Mouse (Mus musculus): ENCODE measurements around the gene Sycp3.
A peak's percentile ranks its signal among the peaks of the same experiment; 100 is the strongest.
"Not testable (repeated sequence)": the region's sequence is repeated elsewhere in the genome, so short reads cannot be mapped to it uniquely, and the experiment has no call there.

Gene Sycp3

DNA sequence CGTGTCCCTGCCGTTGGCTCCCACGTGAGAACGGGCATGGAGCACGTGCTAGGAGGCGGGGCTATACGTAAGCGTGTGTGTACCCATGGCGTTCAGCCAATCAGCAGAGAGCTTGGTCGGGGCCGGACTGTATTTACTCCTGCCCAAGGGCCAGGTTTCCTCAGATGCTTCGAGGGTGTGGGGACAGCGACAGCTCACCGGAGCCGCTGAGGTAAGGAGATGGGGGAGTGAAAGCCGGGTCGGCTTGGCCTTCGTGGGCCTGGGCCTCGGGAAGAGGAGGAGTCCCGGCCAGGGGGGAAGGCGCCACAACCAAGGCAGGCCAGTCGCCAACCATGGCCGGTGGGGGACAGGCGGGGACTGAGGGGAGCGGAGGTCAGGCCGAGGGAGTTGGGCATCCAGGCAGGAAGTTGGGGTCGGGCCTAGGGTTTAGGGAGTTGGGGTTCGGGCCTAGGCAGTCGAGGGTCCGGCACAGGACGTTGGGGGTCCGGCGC lies at the start of gene Sycp3:
Gene Sycp3 (plus strand): TSS at position 68 of the 491 bp plus-strand sequence.
- DNase-seq: no peak

DNA sequence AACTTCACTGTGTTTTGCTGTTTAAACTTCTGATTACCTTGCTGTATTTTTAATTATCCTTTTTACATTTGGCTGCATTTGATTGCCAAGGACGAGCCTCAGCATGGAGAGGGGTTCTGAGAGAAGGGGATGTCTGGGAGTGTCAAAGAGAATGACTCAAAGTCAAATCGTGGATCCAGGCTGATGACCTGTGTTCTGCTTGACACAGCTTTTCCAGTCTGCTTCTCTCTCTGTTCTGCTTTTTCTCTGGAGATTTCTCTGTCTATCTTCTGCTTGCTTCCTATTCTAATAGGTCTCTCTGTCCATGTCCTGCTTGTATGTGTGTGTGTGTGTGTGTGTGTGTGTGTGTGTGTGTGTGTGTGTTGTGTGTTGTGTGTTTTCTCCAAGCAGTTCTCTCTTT lies 49.6 kb upstream of the Sycp3 start:
- DNase-seq: no peak

DNA sequence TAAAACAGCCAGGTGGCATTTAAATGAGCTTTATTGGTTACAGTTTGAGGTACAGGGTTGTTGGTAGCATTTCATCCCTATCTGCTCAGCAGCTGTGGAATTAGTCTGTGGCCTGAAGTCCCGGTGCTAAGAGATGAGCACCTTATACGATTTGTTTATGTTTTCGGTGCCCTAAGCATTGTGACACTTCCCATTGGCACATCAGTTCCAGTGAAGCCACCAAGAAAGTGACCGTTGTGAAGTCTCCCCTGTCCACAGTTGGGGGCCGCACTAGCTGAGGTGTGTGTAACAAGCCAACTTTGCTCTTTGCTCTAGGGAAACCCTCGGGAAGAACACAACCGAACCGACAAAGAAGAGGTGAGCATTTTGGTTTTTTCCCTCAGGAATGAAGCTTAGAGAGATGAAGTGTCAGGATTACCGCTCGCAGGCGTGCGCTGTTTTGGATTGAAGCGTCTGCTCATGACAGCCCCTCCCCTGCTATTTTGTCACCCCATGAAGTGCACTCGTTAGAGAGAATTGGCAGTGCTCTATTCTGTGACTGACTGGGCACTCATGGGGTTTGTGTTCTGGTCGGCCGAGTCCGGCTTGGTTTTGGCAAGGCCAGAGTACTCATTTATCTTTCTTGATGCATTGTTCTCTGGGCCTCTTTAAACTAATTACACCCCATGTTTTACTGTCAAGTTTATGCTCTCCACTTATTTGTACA lies 46.9 kb upstream of the Sycp3 start:
- DNase-seq: no peak

DNA sequence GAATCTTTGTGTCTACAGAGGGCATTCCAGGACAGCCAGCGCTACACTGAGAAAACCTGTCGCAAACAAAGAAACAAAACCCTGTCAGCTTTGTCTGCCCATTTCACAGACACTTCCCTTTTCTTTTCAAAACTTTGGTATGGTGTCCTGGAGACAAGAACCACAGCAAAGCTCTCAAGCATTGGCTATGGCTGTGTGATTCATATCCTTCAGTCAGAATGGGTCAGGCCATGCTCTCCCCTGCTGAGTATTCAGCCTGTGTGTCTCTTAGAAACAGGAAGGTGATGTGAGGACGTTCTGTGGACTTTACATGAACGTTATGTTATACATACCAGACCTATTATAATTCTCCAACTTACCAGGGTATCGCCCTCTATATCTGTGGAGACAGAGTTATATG lies 41.7 kb upstream of the Sycp3 start:
- DNase-seq: peak in 1 of 2 experiments; percentile 17

DNA sequence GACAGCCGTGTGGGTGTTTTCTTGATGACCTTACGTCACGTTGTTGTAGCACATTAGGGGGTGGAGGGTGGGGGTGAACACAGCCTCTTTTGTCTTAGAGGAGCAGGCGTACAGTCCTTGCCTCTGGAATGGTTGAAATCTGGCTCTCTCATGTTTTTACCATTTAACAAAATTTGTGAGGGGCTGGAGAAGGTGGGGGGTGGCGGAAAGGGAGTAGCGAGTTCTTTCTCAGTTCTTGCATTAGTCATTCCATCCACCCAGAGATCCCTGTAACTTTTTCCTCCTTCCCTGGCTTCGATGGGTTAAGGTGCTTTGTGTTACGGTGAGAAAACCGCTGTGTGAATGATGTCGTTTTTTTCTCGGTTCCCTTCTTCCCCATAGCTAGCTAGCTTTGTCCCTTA lies 39.2 kb upstream of the Sycp3 start:
- DNase-seq: no peak

DNA sequence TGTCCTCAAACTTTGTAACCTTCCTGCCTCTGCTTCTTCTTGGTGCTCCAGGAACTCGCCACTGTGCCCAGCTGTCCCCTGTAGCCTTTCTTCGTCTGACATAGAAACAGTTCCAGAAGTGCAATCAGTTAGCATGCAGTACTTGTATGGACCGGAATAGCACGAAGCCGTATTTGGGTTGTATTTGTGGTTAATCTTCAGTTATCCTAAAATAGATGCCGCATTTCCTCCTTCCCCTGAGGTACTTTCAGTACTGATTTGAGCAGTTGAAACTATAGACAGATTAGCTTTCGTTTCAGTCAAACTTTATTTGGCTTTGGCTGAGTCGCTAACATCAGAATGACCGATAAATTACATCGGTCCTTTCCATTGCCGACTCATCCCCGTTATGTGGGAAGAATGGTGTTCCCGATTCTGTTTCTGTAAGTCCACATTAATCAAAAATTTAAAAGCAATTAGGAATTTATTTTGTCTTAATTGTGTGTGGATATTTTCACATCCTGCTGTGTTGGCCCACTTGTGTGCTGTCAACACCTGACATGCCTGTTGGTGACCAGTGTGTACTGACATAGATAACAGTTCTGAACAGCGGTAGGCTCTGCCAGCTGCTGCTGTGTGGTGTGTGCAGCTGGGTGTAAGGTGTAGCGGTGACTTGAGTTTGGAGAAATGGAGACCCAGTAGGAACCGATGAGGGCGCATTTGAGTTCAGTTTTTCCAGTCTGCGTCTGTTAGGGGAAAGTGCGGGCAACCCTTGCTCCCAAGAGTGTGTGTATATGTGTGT lies 38.5 kb upstream of the Sycp3 start:
- DNase-seq: no peak

DNA sequence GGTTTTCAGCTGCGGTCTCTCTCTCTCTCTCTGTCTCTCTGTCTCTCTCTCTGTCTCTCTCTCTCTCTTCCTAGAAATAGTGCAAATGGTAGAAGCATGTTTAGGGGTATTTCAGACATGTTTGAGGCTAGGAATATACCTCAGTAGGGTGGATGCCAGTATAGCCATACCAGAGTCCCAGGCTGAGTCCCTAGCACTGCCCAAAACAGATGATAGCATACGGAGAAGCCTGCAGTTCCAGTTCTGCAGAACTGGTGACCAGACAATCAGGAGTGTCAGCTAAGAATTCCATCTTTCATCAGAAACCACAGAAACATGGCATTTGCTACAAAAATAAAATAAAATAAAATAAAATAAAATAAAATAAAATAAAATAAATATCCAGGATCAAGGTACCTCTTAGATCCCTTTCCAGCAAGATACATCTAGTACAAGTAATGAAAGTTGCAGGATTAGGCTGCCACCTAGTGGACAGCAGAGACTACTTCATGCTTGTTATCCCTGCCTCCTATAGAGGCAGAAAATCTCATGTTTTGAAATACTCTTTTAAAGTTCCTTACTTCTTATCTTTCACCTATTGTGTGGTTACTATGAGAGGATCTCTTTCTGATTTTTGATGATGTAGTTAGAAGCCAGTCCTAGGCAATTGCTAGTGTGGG lies 33.1 kb upstream of the Sycp3 start:
- DNase-seq: peak in 1 of 2 experiments; percentile 72

DNA sequence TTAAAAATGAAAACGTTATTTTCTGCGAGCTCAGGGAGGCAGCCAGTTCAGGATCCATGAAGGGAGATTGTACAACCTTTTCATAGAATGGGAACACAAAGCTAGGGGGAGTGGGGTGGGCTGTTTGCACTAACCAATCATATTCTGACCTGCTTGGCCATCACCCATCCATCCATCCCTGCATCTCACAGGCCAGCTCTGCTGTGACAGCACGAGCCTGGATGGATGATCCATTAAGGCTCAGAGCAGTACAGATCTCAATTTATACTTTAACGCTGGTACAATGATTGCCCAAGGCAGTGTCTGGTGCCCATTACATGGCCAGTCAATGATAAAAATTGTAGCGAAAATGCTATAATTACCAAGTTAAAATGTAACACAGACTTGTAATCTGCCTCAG lies 32.5 kb upstream of the Sycp3 start:
- DNase-seq: no peak

DNA sequence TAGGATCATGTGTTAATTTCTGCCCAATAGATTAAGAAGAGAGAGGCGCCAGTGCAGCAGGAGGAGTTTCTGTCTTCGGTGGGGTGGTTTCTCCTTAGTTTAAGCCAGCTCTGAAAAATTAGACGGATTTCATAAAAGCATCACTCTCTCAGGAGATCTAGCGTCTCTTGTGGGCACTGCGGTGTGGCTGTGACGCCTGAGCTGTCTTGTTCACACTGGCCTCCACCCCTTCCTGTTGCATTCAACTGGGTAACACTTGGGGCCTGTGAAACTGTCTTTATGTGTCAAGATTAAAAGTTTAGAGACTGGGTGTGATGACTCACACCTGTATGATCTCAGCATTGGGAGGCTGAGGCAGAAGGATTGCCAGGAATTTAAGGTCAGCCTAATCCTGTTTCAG lies 31.4 kb upstream of the Sycp3 start:
- no peak for DNase-seq

DNA sequence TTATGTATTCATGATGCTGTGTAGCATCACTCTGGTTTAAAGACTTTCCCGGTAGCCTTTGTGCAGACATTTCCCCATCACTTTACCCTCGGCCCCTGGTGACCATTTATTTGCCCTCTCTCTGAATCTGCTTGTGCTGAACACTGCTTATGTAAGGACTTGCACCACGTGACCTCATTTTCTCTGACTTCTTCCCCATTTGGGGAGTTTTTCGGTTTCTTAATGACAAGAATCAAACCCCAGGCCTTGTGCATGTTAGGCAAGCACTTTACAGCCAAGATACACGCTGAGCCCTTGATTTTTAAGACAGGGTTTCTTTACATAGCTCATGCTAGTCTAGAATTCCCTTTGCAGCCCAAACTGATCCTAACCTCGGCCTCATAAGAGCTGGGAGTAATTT lies 18.1 kb upstream of the Sycp3 start:
- no peak for DNase-seq

DNA sequence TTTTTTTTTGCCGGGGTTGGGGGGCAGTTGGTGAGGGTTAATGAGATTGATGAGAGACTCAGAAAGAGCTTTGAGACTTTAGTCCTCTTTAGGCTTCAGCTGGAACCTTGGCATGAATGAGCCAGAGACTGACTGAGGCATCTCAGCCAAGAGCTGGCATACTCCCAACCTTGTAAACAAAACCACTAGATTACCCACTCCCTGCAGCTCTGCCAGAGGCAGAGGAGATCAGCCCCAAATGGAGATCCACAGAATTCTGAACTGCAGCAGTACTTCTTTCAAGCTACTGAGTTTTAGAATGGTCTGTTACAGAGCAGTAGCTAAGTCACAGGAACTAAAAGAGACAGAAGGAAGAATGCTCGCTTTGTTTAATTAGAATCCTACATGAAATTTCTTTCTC lies 8.1 kb upstream of the Sycp3 start:
- peak in 1 of 2 experiments; percentile 32 for DNase-seq

DNA sequence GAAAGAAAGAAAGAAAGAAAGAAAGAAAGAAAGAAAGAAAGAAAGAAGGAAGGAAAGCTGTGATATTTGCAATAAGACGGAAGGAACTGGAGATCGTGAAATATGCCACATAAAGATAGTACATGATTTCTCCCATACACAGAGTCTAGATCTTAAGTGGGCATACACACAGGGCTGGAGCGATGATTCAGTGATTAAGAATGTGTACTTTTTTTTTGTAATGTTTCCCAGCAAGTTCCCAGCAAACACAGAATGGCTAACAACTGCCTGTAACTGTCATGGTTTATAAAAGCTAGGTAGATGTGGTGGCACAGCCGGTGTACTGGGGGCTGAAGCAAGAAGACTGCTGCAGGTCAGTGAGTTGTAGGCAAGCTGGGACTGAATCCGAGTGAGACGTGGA lies 7.4 kb upstream of the Sycp3 start:
- DNase-seq: no peak

DNA sequence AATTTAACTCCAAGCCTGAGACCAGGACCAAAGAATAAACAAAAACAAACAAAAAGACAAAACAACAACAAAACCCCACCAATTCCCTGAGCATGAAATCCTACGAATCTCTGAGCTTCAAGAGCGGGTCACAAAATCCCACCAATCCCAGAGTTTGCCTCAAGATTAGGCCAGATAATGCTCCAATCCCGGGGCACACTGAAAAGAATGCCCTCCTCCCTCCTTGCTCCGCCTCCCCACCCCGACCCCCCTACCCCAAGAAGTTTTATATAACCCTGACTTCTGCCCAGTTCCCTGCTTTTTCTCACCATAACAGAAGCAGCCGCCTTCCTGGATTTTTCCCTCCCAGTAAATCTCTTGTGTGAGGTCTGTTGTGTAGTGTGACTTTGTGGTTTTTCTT lies 1.6 kb upstream of the Sycp3 start:
- DNase-seq: no peak

DNA sequence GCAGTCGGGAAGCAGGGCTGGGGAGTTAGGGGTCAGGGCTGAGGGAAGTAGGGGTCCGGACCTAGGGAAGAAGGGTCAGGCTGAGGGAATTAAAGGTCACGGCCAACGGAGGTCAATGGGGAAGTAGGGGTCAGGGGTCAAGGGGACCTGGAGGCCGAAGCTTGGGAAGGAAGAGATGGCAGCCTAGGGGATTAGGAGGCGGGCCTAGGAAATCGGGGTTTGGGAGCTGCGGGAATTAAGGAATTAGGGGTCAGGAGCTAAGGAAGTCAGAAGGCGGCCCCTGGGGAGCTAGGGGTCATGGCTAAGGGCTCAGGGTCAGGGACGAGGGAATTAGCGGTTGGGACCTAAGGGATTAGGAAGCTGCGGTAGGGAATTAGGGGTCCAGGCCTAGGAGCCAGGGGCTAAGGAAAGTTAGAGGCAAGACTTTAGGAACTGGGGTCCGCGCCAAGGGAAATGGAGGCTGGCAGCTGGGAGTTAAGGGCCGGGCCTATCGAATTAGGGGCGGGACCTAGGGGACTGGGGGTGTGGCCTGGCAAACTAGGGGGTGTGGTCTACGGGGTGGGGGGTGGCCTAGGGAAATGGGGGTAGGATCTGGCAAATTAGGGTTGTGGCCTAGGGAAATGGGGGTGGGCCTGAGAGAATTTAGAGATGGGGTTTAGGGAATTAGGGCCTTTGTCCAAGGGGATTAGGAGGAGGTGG lies 902 bp downstream of the Sycp3 start:
- no peak for DNase-seq

DNA sequence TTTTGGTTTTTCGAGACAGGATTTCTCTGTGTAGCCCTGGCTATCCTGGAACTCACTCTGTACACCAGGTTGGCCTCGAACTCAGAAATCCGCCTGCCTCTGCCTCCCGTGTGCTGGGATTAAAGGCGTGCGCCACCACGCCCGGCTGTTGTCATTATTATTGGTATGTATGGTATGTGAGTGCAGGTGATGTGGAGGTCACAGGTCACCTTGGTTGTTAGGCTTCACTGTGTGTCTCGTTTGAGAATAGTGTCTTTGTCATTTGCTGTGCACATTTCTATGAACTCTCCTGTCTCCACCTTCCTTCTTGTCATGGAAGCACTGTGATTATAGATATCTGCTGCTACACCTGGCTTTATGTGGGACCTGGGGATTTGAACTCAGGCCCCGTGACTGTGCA lies 23.5 kb downstream of the Sycp3 start:
- DNase-seq: not testable (repeated sequence)

DNA sequence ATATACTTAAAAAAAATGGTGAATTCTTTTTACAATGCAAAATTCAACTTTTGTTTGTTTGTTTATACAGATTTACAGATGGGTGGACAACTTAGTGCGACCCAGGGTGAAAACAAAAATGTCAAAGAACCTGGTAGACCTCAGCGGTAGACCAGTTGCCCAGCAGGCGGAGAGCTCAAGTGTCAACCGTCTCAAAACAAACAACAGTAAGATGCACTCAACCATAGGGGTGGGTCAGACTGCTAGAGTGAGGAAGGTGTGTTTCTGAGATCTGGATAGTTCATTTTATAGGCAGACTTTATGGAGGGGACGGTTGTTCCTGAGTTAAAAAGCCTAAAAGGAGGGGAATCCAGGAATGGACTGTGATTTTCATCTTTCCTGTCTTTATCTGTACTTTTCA lies 29.3 kb downstream of the Sycp3 start:
- no peak for DNase-seq

DNA sequence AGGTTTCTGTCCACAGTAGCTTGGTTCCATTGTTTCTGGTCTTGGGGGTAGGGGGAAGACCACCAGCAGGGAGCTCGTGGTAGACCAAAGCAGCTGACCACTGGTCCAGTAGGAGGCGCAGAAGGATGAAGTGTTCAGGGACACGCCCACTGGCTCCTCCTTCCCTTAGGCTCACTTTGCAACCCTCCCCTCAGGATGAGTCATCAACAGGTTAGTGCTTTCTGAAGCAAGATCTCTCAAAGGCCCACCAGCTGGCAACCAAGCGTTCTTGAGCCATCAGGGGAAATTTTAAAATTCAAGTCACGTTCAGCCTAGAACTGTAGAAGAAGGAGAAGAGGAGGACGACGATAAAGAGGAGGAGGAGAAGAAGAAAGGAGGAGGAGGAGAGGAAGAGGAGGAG lies 32.3 kb downstream of the Sycp3 start:
- peak; percentile 31 to 50 for DNase-seq

DNA sequence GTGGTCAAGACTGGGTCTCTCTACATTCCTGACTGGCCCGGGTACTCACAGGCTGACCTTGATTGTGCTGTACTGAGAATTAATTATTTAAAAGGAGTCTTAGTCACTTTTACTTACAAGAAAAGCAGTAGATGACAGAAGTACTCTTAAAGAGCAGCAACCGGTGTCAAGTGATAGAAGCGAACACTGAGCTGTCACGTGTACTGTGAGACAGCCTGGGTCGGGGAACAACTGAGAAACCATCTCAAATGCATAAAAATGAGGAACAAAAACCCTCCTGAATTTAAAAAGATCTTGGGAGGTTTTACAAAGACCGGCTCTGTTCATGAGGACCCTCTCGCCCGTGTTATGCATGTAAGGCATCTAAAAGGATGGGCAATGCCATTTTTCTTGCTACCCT lies 33.3 kb downstream of the Sycp3 start:
- no peak for DNase-seq

DNA sequence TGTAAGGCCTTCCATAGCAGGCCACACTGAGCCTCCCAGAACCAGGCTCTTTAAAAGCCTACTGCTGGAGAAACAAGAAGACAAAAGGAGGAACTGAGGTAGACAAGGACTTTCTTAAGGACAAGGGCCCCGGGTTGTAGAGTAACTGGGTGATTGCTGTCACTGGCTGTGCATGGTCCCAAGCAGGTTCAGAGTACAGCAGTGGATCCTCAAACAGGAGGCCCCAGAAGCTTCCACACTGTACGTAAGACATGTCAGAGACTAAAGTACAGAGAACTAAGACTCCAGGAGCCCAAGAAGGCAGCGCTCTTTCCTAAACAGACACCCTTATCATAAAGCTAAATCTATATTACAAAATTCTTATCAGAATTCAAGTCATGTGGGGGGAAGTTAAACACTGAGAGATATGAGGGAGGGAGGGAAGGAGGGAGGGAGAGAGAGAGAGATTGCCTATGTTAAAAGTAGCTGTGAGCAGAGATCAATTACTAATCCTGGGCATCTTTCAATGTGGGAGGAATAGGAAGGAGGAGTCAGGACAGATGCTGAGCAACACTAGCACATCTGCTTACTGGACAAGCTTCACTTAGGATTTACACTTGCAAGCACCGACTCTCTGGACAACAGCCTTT lies 35.7 kb downstream of the Sycp3 start:
- no peak for DNase-seq

DNA sequence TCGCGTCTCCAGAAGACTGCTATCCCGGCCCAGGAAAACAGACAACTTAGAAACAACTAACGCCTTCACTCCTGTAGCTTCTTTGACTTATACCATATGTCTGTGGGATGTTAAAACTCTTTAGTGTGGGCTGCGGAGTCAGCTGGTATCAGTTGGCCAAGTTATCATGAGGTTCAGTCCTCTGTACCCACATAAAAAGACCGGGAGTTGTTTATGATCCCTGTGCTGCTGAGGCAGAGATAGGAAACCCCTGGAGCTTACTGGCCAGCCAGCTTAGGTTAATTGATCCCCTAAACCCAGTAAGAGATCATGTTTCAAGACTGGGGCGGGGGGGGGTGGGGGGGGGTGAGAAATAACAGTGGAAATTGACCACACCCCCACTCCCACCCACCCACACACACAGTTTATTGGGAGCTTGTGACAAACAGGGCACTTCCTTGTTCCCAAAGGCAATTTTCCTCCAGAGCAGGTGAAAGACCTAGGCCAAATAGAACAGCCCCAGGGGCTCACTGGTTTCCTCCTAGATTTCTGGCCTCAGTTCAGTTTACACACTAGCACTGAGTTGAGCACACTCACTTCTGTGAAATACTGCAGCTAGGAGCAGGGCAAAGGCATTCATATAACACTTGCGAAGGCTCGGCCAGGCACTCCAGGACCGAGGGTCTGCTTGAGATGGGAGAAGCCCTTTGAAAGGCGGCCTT lies 37.6 kb downstream of the Sycp3 start:
- no peak for DNase-seq

DNA sequence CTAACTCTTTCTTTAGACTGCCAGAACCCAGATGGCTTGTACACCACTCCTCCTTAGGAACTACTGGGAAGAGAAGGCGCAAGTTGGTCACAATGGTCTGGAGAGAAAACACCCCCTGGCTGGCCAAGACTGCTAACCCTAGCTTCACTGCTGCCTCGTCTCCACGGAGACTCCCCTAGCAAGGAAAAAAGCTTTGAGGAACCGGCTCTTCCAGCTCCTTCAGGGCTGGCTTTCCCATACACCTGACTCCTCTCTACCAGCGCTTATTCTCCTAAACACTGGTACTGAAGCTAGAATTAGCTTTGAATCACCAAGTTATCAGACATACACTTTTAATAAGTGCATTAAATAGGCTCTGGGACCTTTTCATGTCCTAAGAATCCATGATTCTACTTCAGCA lies 40.6 kb downstream of the Sycp3 start:
- DNase-seq: peak; percentile 36 to 63

DNA sequence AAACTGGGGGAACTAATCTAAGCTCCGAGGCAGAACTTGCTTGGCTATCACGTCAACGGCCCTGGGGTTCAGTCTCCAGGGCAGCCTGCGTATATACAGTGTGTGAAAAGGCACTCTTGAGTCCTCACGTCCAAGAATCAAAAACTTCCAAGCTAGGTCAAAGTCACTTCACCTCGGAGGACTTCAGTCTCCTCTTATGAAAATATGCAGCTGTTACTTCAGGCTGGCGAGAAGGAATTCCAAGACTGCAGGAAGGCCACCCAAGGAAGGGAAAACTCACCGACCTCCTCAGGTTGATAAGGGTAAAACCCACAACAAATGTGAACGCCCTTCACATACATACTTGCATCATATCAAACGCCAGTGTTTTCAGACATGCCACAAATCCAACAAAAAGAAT lies 42.0 kb downstream of the Sycp3 start:
- peak in 1 of 2 experiments; percentile 45 for DNase-seq

Measured in lung, adult 18-20 months (tissue).